ENCODE assay signal across 8 mouse cellular contexts in the genomic region with DNA sequence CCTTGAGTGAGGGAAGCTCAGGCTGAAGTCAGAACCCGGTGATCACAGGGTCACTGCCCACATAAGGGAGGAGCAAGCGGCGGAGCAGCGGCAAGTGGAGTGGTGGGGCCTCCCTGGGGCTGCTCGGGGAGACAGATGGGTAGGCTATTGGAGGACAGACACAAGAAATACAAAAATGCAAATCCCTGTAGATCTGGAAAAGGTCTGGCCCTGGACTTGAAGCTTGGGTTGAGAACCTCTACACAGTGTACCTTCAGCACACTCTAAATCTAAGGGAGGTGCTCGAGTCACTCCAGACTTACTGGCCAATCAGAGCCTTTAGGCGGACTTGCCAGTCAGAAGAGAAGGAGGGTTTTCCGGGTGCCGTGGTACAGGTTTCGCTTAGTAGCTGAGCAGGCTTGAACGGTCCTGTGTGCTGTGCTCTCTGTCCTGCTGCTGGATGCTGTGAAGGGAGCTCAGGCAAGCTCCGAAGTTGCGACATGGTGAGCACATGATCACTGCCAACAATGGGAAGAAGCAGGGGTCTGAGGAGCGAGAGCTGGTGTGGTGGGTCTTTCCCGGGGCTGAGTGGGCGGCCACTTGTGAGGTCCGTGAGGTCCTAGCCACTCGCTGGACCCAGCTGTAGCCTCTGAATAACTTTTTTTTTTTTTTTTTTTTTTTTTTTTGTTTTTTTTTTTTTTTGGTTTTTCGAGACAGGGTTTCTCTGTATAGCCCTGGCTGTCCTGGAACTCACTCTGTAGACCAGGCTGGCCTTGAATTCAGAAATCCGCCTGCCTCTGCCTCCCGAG.
DNase-seq lines count a peak whose midpoint lies in the region; ATAC-seq lines count a peak whose summit lies in the region.
"Not testable (repeated sequence)": the region's sequence is repeated elsewhere in the genome, so short reads cannot be mapped to it uniquely, and the experiment has no call there.

No protein-coding gene starts in this region.

- H3K9me3 ChIP-seq in hindbrain, embryonic 12.5 days (replicated peaks): not testable (repeated sequence)

- ATAC-seq in hindbrain, embryonic 12.5 days (ENCODE audit: low FRiP score): peak; percentile 99

- H3K27me3 ChIP-seq in hindbrain, embryonic 12.5 days: not testable (repeated sequence)

- H3K4me1 ChIP-seq in hindbrain, embryonic 12.5 days: not testable (repeated sequence)

- H3K27ac ChIP-seq in hindbrain, embryonic 12.5 days: not testable (repeated sequence)

- peak; percentile 90 for DNase-seq in NIH3T3 (ENCODE audit: low read depth)
- peak; percentile 70 for DNase-seq in cerebellum, postnatal 10 days
- peak; percentile 50 to 71 for DNase-seq in frontal cortex, postnatal 10 days (ENCODE audit: low spot score in 2 of 2)
- DNase-seq in layer of hippocampus, postnatal 14 days (ENCODE audit: low spot score in 2 of 2): peak; percentile 67 to 81
- peak; percentile 68 for DNase-seq in lung, postnatal 14 days
- DNase-seq in retina, embryonic 14.5 days (ENCODE audit: low spot score): peak; percentile 74
- peak; percentile 74 for DNase-seq in thymus, postnatal 4 days

- 15% methylated on average over 20 of the region's 21 CpGs for WGBS in hindbrain, embryonic 12.5 days

- peak overlapping the region; percentile 29; the same call in 1 of the 2 replicates for H3K9ac ChIP-seq in hindbrain, embryonic 12.5 days

- peak overlapping the region; percentile 47 for H3K4me3 ChIP-seq in hindbrain, embryonic 12.5 days

- not testable (repeated sequence) for H3K36me3 ChIP-seq in hindbrain, embryonic 12.5 days

- H3K4me2 ChIP-seq in hindbrain, embryonic 12.5 days (replicated peaks): peak overlapping the region; percentile 51
